Mouse (Mus musculus) neural tube, embryonic 10.5 days (tissue): Measurements from ENCODE around the gene Xpo4.

Experiments used
- DNase-seq: peaks from one replicate; pipeline ENCODE4 v3.0.0-alpha.2; 2017; ENCODE audit warnings: low spot score; ENCODE audit errors: extremely low spot score

The Xpo4 gene

DNA sequence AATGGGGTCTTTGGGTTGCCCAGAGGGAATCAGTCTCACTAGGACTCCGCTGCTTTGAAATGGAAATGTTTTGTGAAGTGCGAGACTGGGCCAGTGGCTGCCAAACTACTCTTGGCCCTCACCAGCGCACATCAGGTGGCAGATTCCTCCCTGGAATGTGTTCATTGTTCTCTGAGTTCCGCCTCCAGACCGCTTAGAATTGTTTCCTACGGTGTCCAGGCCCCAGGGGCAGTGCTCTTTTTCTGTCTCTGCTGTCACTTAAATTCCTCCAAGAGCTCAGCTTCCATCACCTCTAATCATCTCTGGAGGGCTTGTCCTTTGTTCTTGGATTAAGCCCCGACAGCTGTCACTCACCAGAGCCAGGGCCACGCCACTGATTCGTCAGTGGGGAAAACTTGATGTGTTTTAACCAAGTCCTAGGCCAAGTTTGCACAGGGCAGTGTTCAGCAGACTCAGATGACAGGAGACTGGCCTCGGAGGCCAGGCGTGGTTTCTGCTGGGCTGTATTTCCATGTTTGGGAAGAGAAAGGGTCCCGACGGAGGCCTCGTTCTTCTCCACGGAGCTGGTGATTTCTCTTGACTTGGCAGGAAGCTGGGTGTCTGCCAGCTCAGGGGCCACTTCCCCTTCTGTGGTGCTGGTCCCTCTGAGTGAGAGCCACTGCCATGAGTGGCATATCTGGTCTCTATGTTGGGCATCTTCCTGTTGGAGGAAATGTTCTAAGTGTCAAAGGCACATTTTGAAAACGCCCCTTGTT, 127.8 kb downstream of the Xpo4 start:
- DNase-seq, result no peak

DNA sequence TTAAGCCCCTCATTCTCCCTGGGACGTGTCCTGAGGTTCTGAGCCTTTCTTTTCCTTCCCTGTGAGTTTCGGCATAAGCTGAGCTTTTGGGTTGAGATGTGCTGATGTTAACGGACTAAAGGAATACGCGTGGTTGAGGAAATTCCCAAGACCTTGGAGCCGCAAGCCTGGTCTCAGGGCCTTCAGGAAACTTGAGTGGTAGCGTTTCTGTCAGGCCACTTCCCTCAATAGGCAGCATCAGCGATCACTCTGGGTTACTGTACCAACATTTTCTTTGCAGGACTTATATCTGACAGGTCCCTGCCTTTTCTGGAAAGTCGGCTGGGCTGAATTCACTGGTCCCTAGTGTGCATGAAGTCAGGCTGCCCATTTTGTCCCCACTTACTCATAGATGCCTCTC, 128.4 kb downstream of the Xpo4 start:
- no peak for DNase-seq

GRCm38 (mm10) chr14:57535646-57536045, 129.6 kb downstream of the Xpo4 start:
- DNase-seq, result no peak

DNA sequence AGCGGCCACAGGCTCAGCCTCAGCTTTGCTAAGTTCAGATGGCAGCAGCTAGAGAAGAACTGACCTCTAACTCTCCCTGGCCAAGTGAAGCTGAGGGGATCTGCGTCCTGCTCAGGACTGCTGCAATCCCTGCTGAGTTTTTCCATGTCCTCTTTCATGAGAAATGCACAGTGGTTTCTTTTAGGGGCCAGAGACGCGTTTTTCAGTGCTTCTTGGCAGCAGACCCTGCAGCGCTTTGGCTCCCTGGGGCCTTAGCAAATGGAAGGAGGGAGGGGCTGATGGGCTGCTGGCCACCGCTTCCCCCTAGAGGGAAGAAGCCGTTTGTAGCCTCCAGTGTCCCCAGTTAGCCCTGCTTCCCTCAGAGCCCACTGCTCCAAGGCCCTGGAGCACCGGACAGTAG, 130.3 kb downstream of the Xpo4 start:
- no peak for DNase-seq

GRCm38 (mm10) chr14:57534346-57534745, 130.9 kb downstream of the Xpo4 start:
- DNase-seq, result no peak

GRCm38 (mm10) chr14:57533841-57534240, 131.4 kb downstream of the Xpo4 start:
- no peak for DNase-seq

DNA sequence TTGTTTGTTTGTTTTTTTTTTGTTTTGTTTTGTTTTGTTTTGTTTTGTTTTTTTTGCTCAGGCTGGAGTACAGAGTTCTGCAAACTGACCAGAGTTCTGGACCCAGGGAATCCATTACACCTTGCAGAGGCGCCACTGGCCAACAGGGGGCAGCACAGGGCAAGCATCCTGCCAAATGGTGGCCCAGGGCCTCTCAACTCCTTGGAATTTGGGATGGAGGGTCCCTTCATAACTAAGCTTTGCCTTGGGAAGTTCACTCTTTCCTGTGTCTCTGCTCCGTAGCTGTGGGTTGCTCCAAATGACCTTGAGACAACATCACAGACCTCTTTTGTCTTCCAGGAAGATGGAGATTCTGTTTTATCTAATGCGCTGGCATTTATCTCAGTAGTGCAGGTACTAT, 132.0 kb downstream of the Xpo4 start:
- peak; percentile 50 for DNase-seq

DNA sequence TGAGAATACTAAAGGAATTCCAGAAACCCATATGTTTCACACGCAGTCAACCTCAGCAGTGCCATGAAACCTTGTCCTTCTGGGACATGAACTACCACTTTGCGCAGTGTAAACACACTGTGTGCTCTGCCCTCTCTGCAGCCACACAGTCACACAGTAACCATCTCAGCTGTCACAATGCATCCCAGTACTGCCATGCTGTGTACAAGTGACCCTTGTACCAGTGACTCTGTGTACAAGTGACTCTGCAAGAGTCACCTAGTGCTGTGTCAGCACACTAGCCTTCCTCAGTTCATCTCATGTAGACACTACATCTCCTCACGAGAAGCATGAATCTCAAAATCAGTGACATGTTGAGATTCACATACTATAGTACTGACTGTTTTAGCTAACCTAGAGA, 132.7 kb downstream of the Xpo4 start:
- no peak for DNase-seq

DNA sequence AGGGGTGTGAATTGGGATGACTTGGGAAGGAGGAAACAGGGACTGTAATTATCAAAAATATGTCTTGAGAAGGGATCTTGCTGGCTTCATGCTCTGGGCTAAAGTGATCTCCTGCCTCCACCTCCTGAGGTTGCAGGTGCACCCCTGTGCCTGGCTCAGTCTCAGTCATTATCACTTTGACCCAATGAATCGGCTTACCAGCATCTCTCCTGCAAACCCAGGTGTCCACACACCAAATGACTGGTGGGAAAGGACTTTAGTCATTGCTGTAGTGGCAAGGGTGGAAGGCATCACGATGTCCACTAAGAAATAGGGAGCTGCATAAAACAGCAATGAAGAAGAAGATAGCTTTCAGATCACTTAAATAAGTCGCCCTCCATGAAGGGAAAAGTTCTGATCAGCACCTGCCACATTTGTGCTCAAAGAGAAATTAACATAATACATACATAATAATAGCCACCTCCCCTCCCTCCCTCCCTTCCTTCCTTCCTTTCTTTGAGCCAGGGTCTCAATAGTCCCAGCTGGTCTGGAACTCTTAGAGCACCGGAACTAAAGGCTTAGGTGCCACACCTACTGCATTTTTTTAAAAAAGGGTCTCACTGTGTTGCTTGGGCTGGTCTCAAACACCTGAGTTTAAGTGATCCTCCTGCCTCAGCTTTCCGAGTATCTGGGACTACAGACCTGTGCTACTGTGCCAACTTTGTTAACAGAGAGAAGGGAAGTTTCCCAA, 135.3 kb downstream of the Xpo4 start:
- no peak for DNase-seq

- no peak for DNase-seq
Observed at GRCm38 (mm10) chr14:57529086-57529785, 136.0 kb downstream of the Xpo4 start.

- DNase-seq, result no peak
Observed at GRCm38 (mm10) chr14:57527598-57527997, 137.6 kb downstream of the Xpo4 start.
